Mouse (Mus musculus) embryonic fibroblast, embryonic 13.5 days (primary cell): ENCODE data around the gene Dbn1. TPM values are rescaled to one million over a fixed set of nuclear protein-coding genes. Genes with fewer than 3 reads are reported as not detected.

Source experiments
- H3K27ac ChIP-seq: 2 replicates; pipeline ENCODE4 v1.5.1; 2012; ENCODE audit warnings: low read length, control low read depth, inconsistent platforms; ENCODE audit not compliant: insufficient read depth
- H3K4me1 ChIP-seq: 2 replicates; pipeline ENCODE4 v1.6.1; 2011; ENCODE audit warnings: low read length; ENCODE audit not compliant: control insufficient read depth, insufficient read depth
- H3K4me3 ChIP-seq: 2 replicates; pipeline ENCODE4 v1.5.1; 2011; ENCODE audit warnings: mild to moderate bottlenecking, control low read depth, low read length; ENCODE audit not compliant: insufficient read depth
- CTCF ChIP-seq: IDR thresholded peaks from 2 replicates; pipeline ENCODE4 v1.5.1; 2011; ENCODE audit warnings: mild to moderate bottlenecking, control low read depth, low read length, moderate library complexity, borderline replicate concordance; ENCODE audit not compliant: insufficient read depth
- POLR2A ChIP-seq: IDR thresholded peaks from 2 replicates; pipeline ENCODE4 v1.6.1; 2011; ENCODE audit warnings: low read depth, mild to moderate bottlenecking, control low read depth, low read length, moderate library complexity
- polyA plus RNA-seq: library from polyadenylated mRNA; stranded (reverse); fragments of >200 nt; gene quantifications from 2 replicates; pipeline ENCODE4 v1.2.4, GENCODE M21; 2011; ENCODE audit warnings: low read depth; ENCODE audit not compliant: missing spikeins, insufficient read length

Dbn1 gene
- polyA plus RNA-seq, 1 experiment: 105 TPM

DNA sequence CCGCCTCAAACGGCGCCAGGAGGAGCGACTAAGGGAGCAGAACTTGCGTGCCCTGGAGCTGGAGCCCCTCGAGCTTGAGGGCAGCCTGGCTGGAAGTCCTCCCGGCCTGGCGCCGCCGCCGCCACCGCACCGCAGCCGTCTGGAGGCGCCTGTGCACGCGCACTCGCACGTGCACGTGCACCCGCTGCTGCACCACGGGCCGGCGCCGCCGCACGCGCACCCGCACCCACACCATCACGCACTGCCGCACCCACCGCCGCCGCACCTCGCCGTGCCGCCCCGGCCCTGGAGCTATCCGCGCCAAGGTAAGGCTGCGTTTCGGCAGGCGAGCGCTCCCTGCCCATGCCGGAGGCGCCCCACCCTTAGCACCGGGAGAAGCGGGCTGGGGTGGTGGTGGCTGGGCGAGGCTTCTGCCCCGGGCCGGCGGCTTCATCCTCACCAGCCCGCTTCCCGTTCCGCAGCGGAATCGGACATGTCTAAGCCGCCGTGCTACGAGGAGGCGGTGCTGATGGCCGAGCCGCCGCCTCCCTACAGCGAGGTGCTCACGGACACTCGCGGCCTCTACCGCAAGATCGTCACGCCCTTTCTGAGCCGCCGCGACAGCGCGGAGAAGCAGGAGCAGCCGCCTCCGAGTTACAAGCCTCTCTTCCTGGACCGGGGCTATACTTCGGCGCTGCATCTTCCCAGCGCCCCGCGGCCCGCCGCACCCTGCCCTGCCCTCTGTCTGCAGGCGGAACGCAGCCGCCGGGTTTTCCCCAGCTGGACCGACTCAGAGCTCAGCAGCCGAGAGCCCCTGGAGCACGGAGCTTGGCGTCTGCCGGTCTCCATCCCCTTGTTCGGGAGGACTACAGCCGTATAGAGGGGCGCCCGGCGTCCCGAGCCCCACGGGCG is 15.5 kb downstream of the Dbn1 start:
- Histone ChIP-seq H3K27ac (peak overlapping the region; percentile 54), H3K4me3 (peak overlapping the region; percentile 42), H3K4me1 (no peaks in the 10 kb centered on the region; the same call in 1 of the 2 replicates)
- TF ChIP-seq POLR2A (peak; percentile 50), CTCF (no peak)

- peak overlapping the region; percentile 42 for H3K4me3 ChIP-seq
- peak overlapping the region; percentile 18; the same call in 1 of the 2 replicates for H3K27ac ChIP-seq
- no peak for TF ChIP-seq POLR2A
- no peak for TF ChIP-seq CTCF
- H3K4me1 ChIP-seq: no peaks in the 10 kb centered on the region; the same call in 1 of the 2 replicates
Measured at GRCm38 (mm10) chr13:55471819-55472131, 16.1 kb downstream of the Dbn1 start.

DNA sequence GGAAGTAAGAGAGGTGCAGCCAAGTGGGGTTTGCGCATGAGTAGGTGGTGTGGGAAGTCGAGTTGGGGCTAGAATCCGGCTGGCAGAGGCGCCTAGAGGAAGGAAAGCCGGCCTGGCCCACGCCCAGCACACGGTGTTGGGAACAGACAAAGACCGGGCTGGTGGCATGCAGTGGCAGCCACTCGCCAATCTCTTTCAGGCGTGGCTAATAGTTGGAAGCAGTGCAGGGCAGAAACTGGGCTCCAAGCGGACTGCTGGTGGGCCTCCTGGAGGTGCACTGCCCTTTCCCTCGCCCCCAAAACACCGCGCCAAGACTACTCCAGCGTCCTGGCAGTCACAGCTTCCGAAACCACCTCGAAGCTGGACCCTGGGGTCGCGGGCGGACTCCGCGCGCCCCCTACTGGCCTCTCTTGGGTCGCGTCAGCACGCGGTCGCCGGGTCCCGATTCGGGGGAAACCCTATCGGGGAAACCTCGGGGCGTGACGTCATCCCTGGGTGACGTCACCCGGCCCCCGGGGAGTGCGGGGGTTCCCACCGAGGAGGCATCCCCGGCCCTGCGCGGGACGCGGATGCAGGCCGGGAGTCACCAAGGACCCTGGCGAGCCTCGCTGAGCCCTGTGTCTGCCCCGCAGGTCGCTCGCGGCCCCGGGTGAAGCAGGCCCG is 16.6 kb downstream of the Dbn1 start:
- Histone ChIP-seq H3K4me1 (no peaks in the 10 kb centered on the region; the same call in 1 of the 2 replicates), H3K27ac (0 out of 2 replicates have a peak overlapping the region, but pooled peaks have one; percentile 18), H3K4me3 (peak overlapping the region; percentile 42)
- TF ChIP-seq POLR2A: 0 out of 2 replicates have a peak, but pooled peaks have one; percentile 18
- peak; percentile 55 for TF ChIP-seq CTCF

DNA sequence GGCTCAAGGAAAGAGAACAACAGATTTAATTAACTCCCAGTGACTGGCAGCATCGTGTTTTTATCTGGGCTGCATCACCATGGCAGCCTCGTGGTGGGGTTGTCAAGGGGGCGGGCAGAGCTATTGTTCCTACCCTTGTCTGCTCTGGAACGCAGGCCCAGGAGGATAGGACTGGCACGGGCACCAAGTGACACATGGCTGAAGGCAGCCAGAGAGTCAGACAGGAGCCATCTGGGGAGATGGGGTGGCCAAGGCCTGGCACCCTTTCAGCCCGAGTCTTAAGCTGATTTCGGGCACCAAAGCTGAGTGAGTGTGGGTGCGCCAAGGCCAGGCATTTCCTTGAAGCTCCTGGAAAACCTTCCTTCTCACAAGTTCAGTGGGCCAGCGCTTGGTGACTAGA is 17.5 kb downstream of the Dbn1 start:
- no peak for TF ChIP-seq POLR2A
- TF ChIP-seq CTCF: no peak
- 0 out of 2 replicates have a peak, but pooled peaks cover 4% of the 10 kb centered on the region for H3K4me1 ChIP-seq
- no peak overlapping the region for H3K27ac ChIP-seq

DNA sequence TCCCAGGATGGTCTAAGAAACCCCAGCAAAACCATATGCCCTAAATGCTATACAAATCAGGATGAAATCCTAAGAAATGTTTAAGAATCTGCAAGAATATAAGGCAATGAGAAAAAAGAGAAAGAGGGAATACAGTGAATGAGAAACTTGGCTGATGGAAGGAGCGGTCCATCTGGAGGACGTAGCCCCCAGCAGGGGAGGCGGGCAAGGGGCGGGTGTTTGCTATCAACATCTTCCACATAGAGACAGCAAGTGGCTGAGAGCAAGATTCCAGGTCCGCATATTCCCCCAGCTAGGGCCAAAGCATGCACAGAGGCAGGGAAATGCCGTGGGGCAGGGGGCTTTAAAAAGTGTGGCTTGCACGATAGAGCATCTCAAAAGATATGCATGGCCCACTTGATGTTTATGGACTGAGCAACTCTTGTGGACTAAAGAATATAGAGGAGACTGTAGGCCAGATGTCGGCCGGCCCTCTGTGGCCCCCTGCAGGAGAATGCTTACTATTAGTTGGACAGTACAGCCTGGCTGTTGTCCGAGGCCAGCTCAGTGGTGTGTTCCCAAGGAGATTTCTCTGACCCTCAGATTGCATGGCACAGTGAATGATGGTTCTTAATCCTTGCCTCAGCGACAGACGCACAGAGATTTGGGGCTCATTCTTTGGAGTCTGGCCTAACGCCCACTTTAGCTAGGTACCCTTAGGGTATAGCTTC is 18.9 kb downstream of the Dbn1 start:
- Histone ChIP-seq H3K4me3 (no peak overlapping the region), H3K27ac (no peak overlapping the region), H3K4me1 (0 out of 2 replicates have a peak, but pooled peaks cover 7% of the 10 kb centered on the region)
- TF ChIP-seq POLR2A: no peak
- TF ChIP-seq CTCF: no peak

More for the DNA sequence above, 17.5 kb downstream of the Dbn1 start:
- no peak overlapping the region for H3K4me3 ChIP-seq

DNA sequence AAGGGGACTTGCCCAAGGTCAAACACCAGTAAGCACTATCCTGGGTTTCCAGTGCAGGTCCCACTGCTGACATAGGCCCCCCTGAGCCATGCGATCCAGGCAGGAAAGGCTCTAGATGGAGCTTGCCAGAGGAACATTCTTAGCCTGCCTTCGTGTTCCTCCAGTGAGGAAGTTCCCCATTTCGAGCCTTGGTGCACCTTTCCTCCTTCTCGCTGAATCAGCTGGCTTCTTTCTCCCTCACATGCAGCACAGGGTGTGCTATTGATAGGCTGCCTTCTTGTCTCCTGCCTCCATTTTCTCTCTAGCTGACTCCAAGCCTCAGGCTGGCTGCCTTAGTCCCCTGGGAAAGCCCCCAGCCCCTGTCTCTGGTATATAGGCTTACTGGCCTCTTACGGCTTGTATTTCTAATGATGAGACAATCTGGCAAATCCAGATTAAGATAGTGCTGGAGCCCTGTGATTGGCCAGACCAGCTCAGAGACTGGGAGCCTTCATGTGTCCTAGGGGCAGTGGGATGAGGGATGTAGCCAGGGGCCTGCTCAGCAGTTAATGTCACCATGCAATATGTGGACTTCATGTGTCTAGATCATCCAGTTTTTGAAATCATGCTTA is 22.0 kb downstream of the Dbn1 start:
- H3K27ac ChIP-seq: no peak overlapping the region
- H3K4me1 ChIP-seq: 0 out of 2 replicates have a peak, but pooled peaks cover 10% of the 10 kb centered on the region
- TF ChIP-seq POLR2A: no peak
- no peak overlapping the region for H3K4me3 ChIP-seq

DNA sequence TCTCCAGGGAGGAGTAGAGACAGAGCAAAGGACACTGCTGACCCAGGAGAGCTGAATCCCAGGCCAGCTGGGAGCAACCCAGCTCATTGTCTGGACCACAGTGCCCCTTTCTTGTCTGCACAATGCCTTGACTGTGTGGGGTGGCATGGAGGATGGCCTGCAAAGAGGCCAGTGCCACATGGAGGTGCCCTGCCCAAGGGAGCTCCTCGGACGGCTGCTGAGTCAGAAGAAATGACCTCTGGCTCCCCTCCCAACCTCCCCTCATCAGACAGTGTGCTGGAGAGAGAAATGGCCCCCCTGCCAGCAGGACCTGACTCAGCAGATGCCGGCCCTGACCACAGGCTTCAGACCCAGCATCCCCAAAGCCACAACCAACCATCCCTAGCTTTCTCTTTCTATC is 22.7 kb downstream of the Dbn1 start:
- no peak for TF ChIP-seq POLR2A
- TF ChIP-seq CTCF: no peak
- H3K27ac ChIP-seq: peak overlapping the region; percentile 25

GRCm38 (mm10) chr13:55464027-55464884 is 23.7 kb downstream of the Dbn1 start, which contains the start of gene Prr7:
Gene Prr7, plus strand, starts transcription at chr13:55464267.
- Histone ChIP-seq H3K4me1 (0 out of 2 replicates have a peak, but pooled peaks cover 10% of the 10 kb centered on the region), H3K27ac (peak within 1 kb of the TSS; percentile 87), H3K4me3 (peak within 1 kb of the TSS; percentile 68)
- TF ChIP-seq POLR2A (peak; percentile 29), CTCF (no peak)

More for the DNA sequence above, 22.7 kb downstream of the Dbn1 start:
- Histone ChIP-seq H3K4me3 (peak overlapping the region; percentile 68), H3K4me1 (0 out of 2 replicates have a peak, but pooled peaks cover 10% of the 10 kb centered on the region)
